Mouse (Mus musculus): ENCODE results near the gene Mlph. TPM values are rescaled to one million over a fixed set of nuclear protein-coding genes. Genes with fewer than 3 reads are reported as not detected.

The Mlph gene
- polyA plus RNA-seq, 1 experiment from 2014 or later, result 0.06 TPM

DNA sequence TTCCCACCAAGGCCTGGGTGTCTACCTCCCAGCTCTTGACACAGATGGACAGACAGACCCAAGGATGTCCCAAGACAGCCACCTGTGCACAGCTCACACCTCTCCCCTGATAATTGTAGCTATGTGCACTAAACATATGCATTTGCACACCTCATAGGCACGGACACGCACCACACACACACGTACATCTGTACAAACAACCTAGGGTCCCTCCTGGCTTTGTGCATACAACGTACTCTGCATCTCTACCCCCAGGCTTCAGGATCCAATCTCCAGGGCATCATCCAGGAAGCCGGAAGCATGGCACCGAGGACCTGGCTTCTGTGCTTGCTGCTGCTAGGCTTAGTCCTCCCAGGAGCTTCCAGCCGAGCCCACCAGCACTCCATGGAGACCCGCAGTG, 37.9 kb downstream of the Mlph start, which contains the start of gene Prlh:
TSS of gene Prlh (plus strand) at position 301 of the 400 bp plus-strand sequence.
- no peak within 1 kb of the TSS for H3K4me3 ChIP-seq (ENCODE audit: low read depth, low read length)
- no peak within 1 kb of the TSS for H3K27ac ChIP-seq (ENCODE audit: low read depth)
- ATAC-seq (no peak), DNase-seq (no peak)
- WGBS (ENCODE audit: insufficient replicate concordance), result 78% methylated on average over 8 of the region's 8 CpGs
- no peaks in the 10 kb centered on the region for H3K36me3 ChIP-seq (replicated peaks; ENCODE audit: insufficient read depth, low read length)
- no peaks in the 10 kb centered on the region for H3K4me1 ChIP-seq (ENCODE audit: insufficient read depth)
- no peaks in the 10 kb centered on the region for H3K27me3 ChIP-seq (ENCODE audit: insufficient read depth, low read length)
- no peak for TF ChIP-seq EP300 (IDR thresholded peaks at IDR 0.05; ENCODE audit: low read depth)
- TF ChIP-seq CTCF (IDR thresholded peaks at IDR 0.05; ENCODE audit: low read depth), result no peak
- H3K9me3 ChIP-seq (ENCODE audit: low read length), result no peaks in the 10 kb centered on the region
- H3K4me2 ChIP-seq (ENCODE audit: low read depth, low read length), result no peak within 1 kb of the TSS
- H3K9ac ChIP-seq (replicated peaks), result no peak within 1 kb of the TSS

DNA sequence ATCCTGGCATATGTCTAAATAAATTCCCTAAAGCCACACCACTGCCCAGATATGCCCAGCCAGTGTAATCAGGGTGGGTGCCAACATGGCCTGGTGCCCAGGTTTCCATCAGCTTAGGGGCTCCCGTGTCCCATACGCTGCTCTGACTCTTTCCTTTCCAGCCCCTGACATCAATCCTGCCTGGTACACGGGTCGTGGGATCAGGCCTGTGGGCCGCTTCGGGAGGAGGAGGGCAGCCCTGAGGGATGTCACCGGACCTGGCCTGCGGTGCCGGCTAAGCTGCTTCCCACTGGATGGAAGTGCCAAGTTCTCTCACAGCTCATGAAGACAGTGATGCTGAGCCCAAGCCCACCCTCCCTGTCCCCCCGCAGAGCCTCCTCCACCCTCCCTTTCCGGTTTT, 38.8 kb downstream of the Mlph start:
- Histone ChIP-seq H3K4me2 (ENCODE audit: low read depth, low read length) (no peak overlapping the region), H3K27me3 (ENCODE audit: insufficient read depth, low read length) (no peaks in the 10 kb centered on the region), H3K9me3 (ENCODE audit: low read length) (no peaks in the 10 kb centered on the region), H3K9ac (replicated peaks) (no peak overlapping the region), H3K27ac (ENCODE audit: low read depth) (no peak overlapping the region), H3K4me1 (ENCODE audit: insufficient read depth) (no peaks in the 10 kb centered on the region), H3K36me3 (replicated peaks; ENCODE audit: insufficient read depth, low read length) (no peaks in the 10 kb centered on the region), H3K4me3 (ENCODE audit: low read depth, low read length) (no peak overlapping the region)
- ATAC-seq (no peak), DNase-seq (no peak)
- WGBS (ENCODE audit: insufficient replicate concordance), result 70% methylated on average over 11 of the region's 11 CpGs
- TF ChIP-seq CTCF (IDR thresholded peaks at IDR 0.05; ENCODE audit: low read depth), result no peak
- TF ChIP-seq EP300 (IDR thresholded peaks at IDR 0.05; ENCODE audit: low read depth), result no peak

DNA sequence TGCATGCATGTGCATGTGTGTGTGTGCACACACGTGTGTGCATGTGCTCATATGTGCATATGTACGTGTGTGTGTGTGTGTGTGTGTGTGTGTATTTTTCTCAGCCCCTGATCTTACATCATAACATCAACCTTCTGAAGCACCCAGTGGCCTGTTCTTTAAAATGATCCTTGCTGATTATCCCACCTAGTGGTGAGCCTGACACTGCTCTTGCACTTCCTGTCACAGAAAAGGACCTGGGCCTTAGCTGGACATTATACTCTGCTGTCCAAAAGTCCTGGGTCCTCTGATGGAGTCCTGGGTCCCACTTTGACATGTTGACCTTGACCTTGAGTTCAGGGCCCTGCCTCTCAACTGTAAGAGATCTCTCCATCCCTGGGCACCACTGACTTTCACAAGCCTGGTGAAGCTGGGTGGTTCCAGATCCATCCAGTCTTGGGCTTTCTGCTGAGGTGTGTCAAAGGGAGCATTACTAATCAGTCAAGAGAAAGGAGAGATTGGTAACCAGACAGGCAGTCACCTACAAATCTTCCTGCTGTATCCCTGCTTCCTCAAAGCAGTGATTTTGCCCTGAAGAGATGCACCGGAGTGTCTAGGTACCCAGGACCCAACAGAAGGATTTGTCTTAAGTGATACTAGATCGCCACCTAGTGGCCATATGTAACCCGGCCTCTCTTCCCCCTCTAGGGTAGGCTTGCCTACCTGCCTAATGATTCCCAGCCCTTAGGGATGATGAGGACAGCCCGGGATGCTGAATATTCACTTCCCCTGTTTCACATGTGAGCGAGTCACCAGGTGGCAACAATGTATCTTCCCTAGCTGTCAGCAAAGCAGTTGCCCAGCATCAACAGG, 41.6 kb downstream of the Mlph start:
- Histone ChIP-seq H3K9ac (replicated peaks) (no peak overlapping the region), H3K9me3 (ENCODE audit: low read length) (no peaks in the 10 kb centered on the region), H3K27ac (ENCODE audit: low read depth) (no peak overlapping the region), H3K4me2 (ENCODE audit: low read depth, low read length) (no peak overlapping the region), H3K4me1 (ENCODE audit: insufficient read depth) (no peaks in the 10 kb centered on the region), H3K36me3 (replicated peaks; ENCODE audit: insufficient read depth, low read length) (no peaks in the 10 kb centered on the region), H3K27me3 (ENCODE audit: insufficient read depth, low read length) (no peaks in the 10 kb centered on the region), H3K4me3 (ENCODE audit: low read depth, low read length) (no peak overlapping the region)
- peak; percentile 84 for TF ChIP-seq CTCF (IDR thresholded peaks at IDR 0.05; ENCODE audit: low read depth)
- TF ChIP-seq EP300 (IDR thresholded peaks at IDR 0.05; ENCODE audit: low read depth), result no peak
- peak; percentile 57 for DNase-seq
- ATAC-seq, result 0 out of 2 replicates have a peak, but pooled peaks have one; percentile 29
- 30% methylated on average over 7 of the region's 7 CpGs for WGBS (ENCODE audit: insufficient replicate concordance)

DNA sequence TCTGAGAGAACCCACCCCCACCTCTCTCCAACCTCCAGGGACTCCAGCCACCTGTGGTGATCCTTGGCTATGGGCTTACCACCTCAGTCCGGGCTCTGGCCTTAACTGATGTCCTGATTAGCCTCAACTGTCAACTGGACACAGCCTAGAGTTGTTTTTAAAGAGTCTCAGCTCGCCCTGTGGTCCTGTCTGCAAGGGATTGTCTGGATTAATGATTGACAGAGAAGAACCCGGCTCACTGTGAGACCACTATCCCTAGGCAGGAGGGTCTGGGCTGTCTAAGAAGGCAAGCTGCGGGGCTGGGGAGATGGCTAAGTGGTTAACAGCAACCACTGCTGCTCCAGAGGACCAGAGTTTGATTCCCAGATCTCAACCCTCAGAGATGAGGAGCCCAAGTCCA, 47.6 kb downstream of the Mlph start:
- Histone ChIP-seq H3K9ac (replicated peaks) (no peak overlapping the region), H3K27ac (ENCODE audit: low read depth) (no peak overlapping the region), H3K27me3 (ENCODE audit: insufficient read depth, low read length) (no peaks in the 10 kb centered on the region), H3K4me2 (ENCODE audit: low read depth, low read length) (no peak overlapping the region), H3K4me1 (ENCODE audit: insufficient read depth) (peaks cover 12% of the 10 kb centered on the region), H3K36me3 (replicated peaks; ENCODE audit: insufficient read depth, low read length) (no peaks in the 10 kb centered on the region), H3K9me3 (ENCODE audit: low read length) (no peaks in the 10 kb centered on the region), H3K4me3 (ENCODE audit: low read depth, low read length) (no peak overlapping the region)
- ATAC-seq (peak; percentile 51; the same call in 1 of the 2 replicates), DNase-seq (no peak)
- TF ChIP-seq EP300 (IDR thresholded peaks at IDR 0.05; ENCODE audit: low read depth) (no peak), CTCF (IDR thresholded peaks at IDR 0.05; ENCODE audit: low read depth) (no peak)
- 36% methylated on average over 4 of the region's 4 CpGs for WGBS (ENCODE audit: insufficient replicate concordance)

DNA sequence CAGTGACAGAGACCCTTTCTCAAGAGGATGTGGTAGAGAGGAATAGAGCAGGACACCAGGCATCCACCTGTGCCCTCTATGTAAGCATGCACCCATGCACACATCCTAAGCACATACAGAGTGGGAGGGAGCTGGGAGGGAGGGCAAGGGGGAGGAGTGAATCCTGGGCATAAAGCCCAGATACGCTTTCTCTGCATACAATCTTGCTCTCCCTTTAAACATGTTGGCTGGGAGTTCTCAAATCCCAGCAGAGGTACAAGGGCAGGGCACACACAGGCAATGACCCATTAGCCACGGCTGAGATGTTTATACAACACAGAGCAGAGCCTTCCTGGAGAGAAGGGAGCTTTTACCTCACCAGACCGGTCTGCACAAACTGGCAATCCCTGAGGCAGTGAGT, 48.1 kb downstream of the Mlph start:
- DNase-seq, result peak; percentile 61
- 39% methylated on average over 3 of the region's 3 CpGs for WGBS (ENCODE audit: insufficient replicate concordance)
- Histone ChIP-seq H3K27me3 (ENCODE audit: insufficient read depth, low read length) (no peaks in the 10 kb centered on the region), H3K4me1 (ENCODE audit: insufficient read depth) (peaks cover 14% of the 10 kb centered on the region), H3K4me3 (ENCODE audit: low read depth, low read length) (no peak overlapping the region), H3K4me2 (ENCODE audit: low read depth, low read length) (no peak overlapping the region), H3K36me3 (replicated peaks; ENCODE audit: insufficient read depth, low read length) (no peaks in the 10 kb centered on the region), H3K27ac (ENCODE audit: low read depth) (0 out of 2 replicates have a peak overlapping the region, but pooled peaks have one; percentile 11), H3K9ac (replicated peaks) (no peak overlapping the region), H3K9me3 (ENCODE audit: low read length) (no peaks in the 10 kb centered on the region)
- ATAC-seq, result peak; percentile 86
- TF ChIP-seq CTCF (IDR thresholded peaks at IDR 0.05; ENCODE audit: low read depth) (no peak), EP300 (IDR thresholded peaks at IDR 0.05; ENCODE audit: low read depth) (no peak)

DNA sequence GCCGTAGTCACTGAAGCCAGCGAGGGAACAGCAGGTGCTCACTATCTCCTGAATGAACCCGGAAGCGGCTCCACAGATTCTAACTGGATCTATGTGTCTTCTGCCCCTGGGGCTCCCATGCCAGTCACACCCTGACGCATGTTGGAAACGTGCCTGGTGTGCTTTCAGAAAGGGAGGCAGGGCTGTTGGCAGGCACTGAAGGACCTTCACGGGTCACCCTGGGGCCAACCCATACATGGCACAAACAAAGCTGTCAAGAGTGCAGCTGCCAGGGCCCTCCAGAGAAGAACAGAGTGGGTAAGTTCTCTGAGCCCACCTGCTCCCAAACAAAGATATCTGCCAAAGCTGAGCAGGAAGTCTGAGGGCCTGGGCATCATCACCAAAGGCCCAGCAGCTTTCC, 52.7 kb downstream of the Mlph start:
- H3K4me3 ChIP-seq (ENCODE audit: low read depth, low read length), result no peak overlapping the region
- no peaks in the 10 kb centered on the region for H3K27me3 ChIP-seq (ENCODE audit: insufficient read depth, low read length)
- WGBS (ENCODE audit: insufficient replicate concordance), result 66% methylated on average over 7 of the region's 7 CpGs
- TF ChIP-seq CTCF (IDR thresholded peaks at IDR 0.05; ENCODE audit: low read depth), result no peak
- no peak for TF ChIP-seq EP300 (IDR thresholded peaks at IDR 0.05; ENCODE audit: low read depth)
- ATAC-seq, result no peak
- peak; percentile 36 for DNase-seq
- H3K27ac ChIP-seq (ENCODE audit: low read depth), result no peak overlapping the region
- H3K9ac ChIP-seq (replicated peaks), result peak overlapping the region; percentile 41; the same call in 1 of the 2 replicates
- no peaks in the 10 kb centered on the region for H3K9me3 ChIP-seq (ENCODE audit: low read length)
- peak overlapping the region; percentile 53; the same call in 1 of the 2 replicates for H3K4me2 ChIP-seq (ENCODE audit: low read depth, low read length)
- H3K4me1 ChIP-seq (ENCODE audit: insufficient read depth), result peaks cover 20% of the 10 kb centered on the region
- no peaks in the 10 kb centered on the region for H3K36me3 ChIP-seq (replicated peaks; ENCODE audit: insufficient read depth, low read length)
